Mouse (Mus musculus): ENCODE results near the gene Fam69a.

GRCm38 (mm10) chr5:107973310-107973709, 13.6 kb downstream of the Fam69a start:
- TF ChIP-seq EP300 (IDR thresholded peaks at IDR 0.05; ENCODE audit: low read depth) (no peak), CTCF (IDR thresholded peaks at IDR 0.05; ENCODE audit: low read depth) (no peak)

All from heart, postnatal 0 days (tissue).